Mouse (Mus musculus): ENCODE measurements around the gene Lpin2. TPM values are rescaled to one million over a fixed set of nuclear protein-coding genes. Genes with fewer than 3 reads are reported as not detected.

The Lpin2 gene
- polyA plus RNA-seq, 1 experiment from 2014 or later, result 17.1 TPM

DNA sequence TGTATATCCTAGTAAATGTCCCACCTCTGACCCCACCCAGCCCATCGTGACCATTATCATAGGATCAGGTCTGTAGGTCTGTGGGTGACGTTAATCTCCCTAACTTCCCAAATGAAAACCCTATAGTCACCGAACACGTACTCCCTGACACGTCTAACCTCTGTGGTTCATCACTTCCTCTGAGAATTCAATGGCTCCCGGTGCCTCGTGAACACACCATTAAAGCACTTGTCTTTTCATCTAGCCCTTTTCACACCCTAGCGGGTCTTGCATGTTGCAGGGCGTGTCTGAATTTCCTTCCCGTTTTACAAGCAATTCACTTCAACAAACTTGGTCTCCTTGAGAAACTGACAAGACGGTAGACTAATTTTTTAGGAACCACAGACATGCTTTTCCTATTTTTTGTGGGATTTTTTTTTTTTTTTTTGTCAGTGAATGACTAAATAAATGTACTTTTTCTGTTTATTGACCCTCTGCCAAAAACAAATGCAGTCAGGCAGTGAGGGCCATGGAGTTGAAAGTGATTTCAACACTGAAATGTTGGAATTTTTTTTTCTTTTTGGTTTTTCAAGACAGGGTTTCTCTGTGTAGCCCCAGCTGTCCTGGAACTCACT lies 105.9 kb downstream of the Lpin2 start:
- no peak for ATAC-seq (ENCODE audit: extremely low read depth, insufficient number of reproducible peaks, low FRiP score, low TSS enrichment)
- no peaks in the 10 kb centered on the region for H3K36me3 ChIP-seq
- no peak overlapping the region for H3K9ac ChIP-seq
- H3K4me1 ChIP-seq, result peaks cover 94% of the 10 kb centered on the region
- H3K4me2 ChIP-seq, result no peak overlapping the region
- H3K4me3 ChIP-seq, result no peak overlapping the region
- no peak overlapping the region for H3K27ac ChIP-seq (replicated peaks)
- WGBS, result 84% methylated on average over 11 of the region's 11 CpGs
- no peaks in the 10 kb centered on the region for H3K9me3 ChIP-seq
- H3K27me3 ChIP-seq (replicated peaks), result no peaks in the 10 kb centered on the region

DNA sequence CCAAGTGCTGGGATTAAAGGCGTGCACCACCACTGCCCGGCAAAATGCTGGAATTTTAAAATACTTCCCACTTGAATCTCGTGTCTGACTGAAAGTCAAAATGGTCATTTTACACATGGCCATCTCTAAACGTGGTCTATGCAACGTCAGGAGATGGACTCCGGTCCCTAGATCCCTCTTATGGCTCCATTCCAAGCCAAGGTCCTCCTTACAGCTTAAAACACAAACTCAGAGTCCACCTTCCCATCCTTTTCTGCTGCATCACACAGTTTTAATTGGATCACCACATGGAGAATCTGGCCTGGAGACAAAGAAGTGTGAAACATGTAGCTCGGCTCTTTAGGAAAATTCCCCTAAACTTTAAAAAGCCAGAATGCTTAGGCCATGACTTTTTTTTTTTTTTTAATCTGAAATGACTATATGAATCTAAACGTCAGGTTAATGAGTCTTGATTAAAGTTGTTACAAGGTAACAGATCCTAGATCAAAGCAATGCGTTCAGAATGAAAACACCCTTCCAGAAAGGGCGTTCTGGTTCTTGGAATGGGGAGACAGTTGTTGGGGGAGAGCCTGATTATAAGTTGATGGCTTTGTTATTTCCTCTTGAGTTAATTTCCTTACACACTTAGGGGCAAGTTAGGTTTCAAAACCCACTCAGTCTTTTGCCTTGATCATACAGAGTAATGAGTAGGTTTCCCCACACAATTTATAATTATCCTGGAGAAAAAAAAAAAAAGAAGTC lies 106.6 kb downstream of the Lpin2 start:
- H3K27me3 ChIP-seq (replicated peaks), result no peaks in the 10 kb centered on the region
- H3K4me2 ChIP-seq, result no peak overlapping the region
- no peak for ATAC-seq (ENCODE audit: extremely low read depth, insufficient number of reproducible peaks, low FRiP score, low TSS enrichment)
- WGBS, result 82% methylated on average over 10 of the region's 10 CpGs
- H3K9me3 ChIP-seq, result no peaks in the 10 kb centered on the region
- no peaks in the 10 kb centered on the region for H3K36me3 ChIP-seq
- peaks cover 94% of the 10 kb centered on the region for H3K4me1 ChIP-seq
- no peak overlapping the region for H3K9ac ChIP-seq
- H3K27ac ChIP-seq (replicated peaks), result no peak overlapping the region
- no peak overlapping the region for H3K4me3 ChIP-seq

DNA sequence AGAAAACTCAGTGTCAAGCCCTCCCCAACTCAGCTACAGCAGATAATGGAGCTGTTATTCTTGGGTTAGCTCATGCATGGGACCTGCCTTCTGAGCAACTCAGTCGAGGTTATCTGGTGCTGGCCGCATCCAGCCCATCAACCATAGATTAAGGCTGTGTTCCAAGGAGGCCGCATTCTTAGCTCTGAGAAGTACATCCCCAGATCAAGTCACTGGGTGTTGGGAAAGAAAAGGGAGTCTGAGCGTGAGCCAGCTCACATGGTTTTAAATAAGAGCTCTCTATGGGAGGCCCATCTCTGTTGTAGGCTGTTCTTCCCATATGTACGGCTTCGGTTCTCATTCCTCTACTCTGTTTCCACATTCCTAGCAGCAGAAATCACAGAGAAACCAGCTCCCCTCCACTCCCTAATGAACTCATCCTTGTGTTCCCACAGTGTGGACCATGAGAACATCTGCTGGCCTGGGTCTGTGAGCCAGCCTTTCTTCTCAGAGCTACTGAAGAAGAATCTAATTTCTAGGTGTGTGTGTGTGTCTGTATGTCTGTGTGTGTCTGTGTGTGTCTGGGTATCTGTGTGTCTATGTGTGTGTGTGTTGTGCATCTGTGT lies 107.3 kb downstream of the Lpin2 start:
- Histone ChIP-seq H3K27me3 (replicated peaks) (no peaks in the 10 kb centered on the region), H3K27ac (replicated peaks) (peak overlapping the region; percentile 86), H3K9ac (peak overlapping the region; percentile 8; the same call in 1 of the 2 replicates), H3K36me3 (no peaks in the 10 kb centered on the region), H3K4me3 (no peak overlapping the region), H3K4me1 (peaks cover 89% of the 10 kb centered on the region), H3K9me3 (no peaks in the 10 kb centered on the region), H3K4me2 (no peak overlapping the region)
- 34% methylated on average over 6 of the region's 6 CpGs for WGBS
- ATAC-seq (ENCODE audit: extremely low read depth, insufficient number of reproducible peaks, low FRiP score, low TSS enrichment), result no peak

DNA sequence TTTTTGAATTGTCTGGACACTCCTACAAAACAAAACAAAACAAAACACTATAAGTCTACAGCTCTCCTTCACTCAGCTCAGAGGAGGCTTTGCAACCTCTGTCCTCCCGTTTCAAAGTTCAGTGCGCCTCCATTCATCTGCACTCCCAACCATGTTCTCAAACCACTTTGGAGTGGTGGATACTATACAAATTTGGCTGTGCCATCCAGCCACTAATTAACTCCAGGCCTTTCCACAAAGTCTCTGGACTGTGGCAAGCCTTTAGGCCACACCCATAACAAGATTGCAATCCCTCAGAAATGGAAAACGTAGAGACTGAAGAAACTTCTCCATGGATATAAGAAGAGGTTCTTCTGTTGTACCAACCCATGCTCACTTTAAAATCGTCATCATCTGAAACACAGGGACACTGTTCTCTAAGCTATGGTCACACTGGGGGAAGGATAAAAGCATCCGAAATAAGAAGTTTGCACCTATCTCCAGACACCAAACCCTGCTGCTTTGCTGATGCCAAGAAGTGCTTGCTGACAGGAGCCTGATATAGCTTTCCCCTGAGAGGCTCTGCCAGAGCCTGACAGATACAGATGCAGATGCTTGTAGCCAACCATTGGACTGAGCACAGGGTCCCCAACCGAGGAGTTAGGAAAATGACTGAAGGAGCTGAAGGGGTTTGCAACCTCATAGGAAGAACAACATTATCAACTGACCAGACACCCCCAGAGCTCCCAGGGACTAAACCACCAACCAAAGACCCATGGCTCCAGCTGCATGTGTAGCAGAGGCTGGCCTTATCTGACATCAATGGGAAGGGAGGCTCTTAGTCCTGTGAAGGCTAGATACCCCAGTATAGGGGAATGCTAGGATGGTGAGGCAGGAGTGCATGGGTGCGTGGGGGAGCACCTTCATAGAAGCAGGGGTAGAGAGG lies 108.4 kb downstream of the Lpin2 start:
- H3K4me3 ChIP-seq, result no peak overlapping the region
- no peak for ATAC-seq (ENCODE audit: extremely low read depth, insufficient number of reproducible peaks, low FRiP score, low TSS enrichment)
- no peaks in the 10 kb centered on the region for H3K36me3 ChIP-seq
- WGBS, result 28% methylated on average over 7 of the region's 7 CpGs
- H3K9me3 ChIP-seq, result no peaks in the 10 kb centered on the region
- H3K4me1 ChIP-seq, result peaks cover 85% of the 10 kb centered on the region
- no peak overlapping the region for H3K9ac ChIP-seq
- no peaks in the 10 kb centered on the region for H3K27me3 ChIP-seq (replicated peaks)
- peak overlapping the region; percentile 54 for H3K4me2 ChIP-seq
- H3K27ac ChIP-seq (replicated peaks), result peak overlapping the region; percentile 86

DNA sequence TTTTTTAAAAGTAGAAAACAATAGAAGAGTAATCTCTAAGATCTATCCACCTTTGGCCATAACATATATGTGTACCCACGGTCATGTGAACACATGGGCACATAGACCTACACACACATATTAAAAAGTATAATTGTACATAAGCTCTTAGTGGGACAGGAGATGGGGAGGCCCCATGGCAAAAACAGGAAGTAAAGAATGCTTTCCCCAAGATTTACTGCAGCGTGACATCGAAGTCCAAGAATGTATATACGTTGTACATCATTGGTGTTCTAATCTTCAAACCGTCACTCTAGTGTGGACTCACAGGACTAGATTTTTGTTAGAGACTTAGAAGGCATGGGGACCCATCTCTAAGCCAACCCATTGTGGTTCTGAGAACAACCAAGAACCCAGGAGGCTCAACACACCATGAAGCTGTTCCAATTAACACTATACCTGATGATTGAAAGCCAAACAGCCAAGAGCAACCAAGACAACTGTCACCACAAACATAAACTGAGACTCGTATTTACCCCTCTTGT lies 109.6 kb downstream of the Lpin2 start:
- 75% methylated on average over 6 of the region's 6 CpGs for WGBS
- Histone ChIP-seq H3K4me1 (peaks cover 77% of the 10 kb centered on the region), H3K36me3 (no peaks in the 10 kb centered on the region), H3K27me3 (replicated peaks) (no peaks in the 10 kb centered on the region), H3K4me3 (no peak overlapping the region), H3K27ac (replicated peaks) (peak overlapping the region; percentile 86), H3K4me2 (peak overlapping the region; percentile 54), H3K9ac (no peak overlapping the region), H3K9me3 (no peaks in the 10 kb centered on the region)
- no peak for ATAC-seq (ENCODE audit: extremely low read depth, insufficient number of reproducible peaks, low FRiP score, low TSS enrichment)

DNA sequence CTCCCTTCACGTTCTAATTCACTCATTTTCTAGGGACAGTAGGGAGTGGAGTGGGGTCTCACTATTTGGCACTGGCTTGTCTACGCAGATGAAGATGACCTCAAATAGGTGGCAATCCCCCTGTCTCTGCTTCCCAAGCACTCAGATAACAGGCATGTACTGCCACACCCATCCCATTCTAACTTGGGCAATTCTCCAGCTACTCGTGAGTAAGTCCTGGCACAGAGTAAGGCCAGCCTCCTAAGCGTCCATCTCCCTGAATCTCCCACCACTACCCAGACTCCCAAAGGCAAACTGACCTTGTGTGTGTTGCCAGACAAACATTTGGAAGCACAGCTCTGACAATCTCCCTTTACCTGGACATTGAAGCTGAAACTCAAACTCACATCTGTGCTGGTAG lies 110.5 kb downstream of the Lpin2 start:
- Histone ChIP-seq H3K4me3 (no peak overlapping the region), H3K36me3 (no peaks in the 10 kb centered on the region), H3K4me1 (peaks cover 69% of the 10 kb centered on the region), H3K9ac (no peak overlapping the region), H3K4me2 (no peak overlapping the region), H3K27me3 (replicated peaks) (no peaks in the 10 kb centered on the region), H3K27ac (replicated peaks) (peak overlapping the region; percentile 46), H3K9me3 (no peaks in the 10 kb centered on the region)
- WGBS, result 40% methylated on average over 4 of the region's 4 CpGs
- no peak for ATAC-seq (ENCODE audit: extremely low read depth, insufficient number of reproducible peaks, low FRiP score, low TSS enrichment)

DNA sequence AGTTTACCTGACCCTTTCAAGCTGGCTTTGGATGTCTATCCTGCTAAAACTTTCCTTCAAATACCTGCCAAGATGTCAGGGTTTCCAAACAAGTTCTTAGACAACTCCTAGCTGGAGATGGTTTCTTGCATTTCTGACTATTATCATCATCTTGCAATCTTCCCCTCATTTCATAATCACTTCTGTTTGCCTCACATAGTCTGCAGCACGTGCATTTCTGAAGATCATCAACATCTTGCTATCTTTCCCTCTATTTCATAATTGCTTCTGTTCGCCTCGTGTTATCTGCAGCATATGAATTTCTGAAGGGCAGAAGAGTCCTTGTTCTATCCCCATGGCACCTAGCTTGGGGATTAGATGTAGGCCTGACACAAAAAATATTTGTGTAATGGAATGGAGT lies 112.2 kb downstream of the Lpin2 start:
- Histone ChIP-seq H3K36me3 (peaks cover 8% of the 10 kb centered on the region; the same call in 1 of the 2 replicates), H3K9ac (no peak overlapping the region), H3K4me2 (no peak overlapping the region), H3K27me3 (replicated peaks) (no peaks in the 10 kb centered on the region), H3K27ac (replicated peaks) (no peak overlapping the region), H3K4me1 (peaks cover 56% of the 10 kb centered on the region), H3K9me3 (no peaks in the 10 kb centered on the region), H3K4me3 (no peak overlapping the region)
- ATAC-seq (ENCODE audit: extremely low read depth, insufficient number of reproducible peaks, low FRiP score, low TSS enrichment), result no peak
- 78% methylated on average over 3 of the region's 3 CpGs for WGBS

Other genes with a start within 250 kb of the Lpin2 start
- 156 and 169 TPM in 2 replicates for gene Myom1, start 179.9 kb upstream of the Lpin2 start, polyA plus RNA-seq (2015; fragmentation: Nextera tagmentation; extraction: Ambion mirVana)
- 728 and 793 TPM in 2 replicates for gene Myl12a, start 179.7 kb upstream of the Lpin2 start, polyA plus RNA-seq (2015; fragmentation: Nextera tagmentation; extraction: Ambion mirVana)
- 47.4 and 51.7 TPM in 2 replicates for gene Emilin2, start 129.4 kb downstream of the Lpin2 start, polyA plus RNA-seq (2015; fragmentation: Nextera tagmentation; extraction: Ambion mirVana)